Mouse (Mus musculus): Measurements from ENCODE around the gene Klc2.

Gene Klc2

GRCm38 (mm10) chr19:5072389-5073019 is 45.9 kb downstream of the Klc2 start:
- DNase-seq (ENCODE audit: low spot score): peak; percentile 51

- DNase-seq (ENCODE audit: low spot score): peak; percentile 88
Measured at GRCm38 (mm10) chr19:5071545-5072369, 46.6 kb downstream of the Klc2 start.

- DNase-seq (ENCODE audit: low spot score): no peak
Measured at GRCm38 (mm10) chr19:5071077-5071476, 47.3 kb downstream of the Klc2 start.

- no peak for DNase-seq (ENCODE audit: low spot score)
Measured at GRCm38 (mm10) chr19:5069978-5070377, 48.4 kb downstream of the Klc2 start.

GRCm38 (mm10) chr19:5069486-5069885 is 48.9 kb downstream of the Klc2 start:
- no peak for DNase-seq (ENCODE audit: low spot score)

- DNase-seq (ENCODE audit: low spot score): no peak
Measured at GRCm38 (mm10) chr19:5068570-5069234, 49.7 kb downstream of the Klc2 start.

- no peak for DNase-seq (ENCODE audit: low spot score)
Measured at GRCm38 (mm10) chr19:5067867-5068569, 50.3 kb downstream of the Klc2 start, which contains the start of gene Cd248. Gene Cd248, plus strand, starts transcription at chr19:5068078.

GRCm38 (mm10) chr19:5067040-5067799 is 51.1 kb downstream of the Klc2 start:
- DNase-seq (ENCODE audit: low spot score): peak; percentile 75

GRCm38 (mm10) chr19:5065104-5065503 is 53.3 kb downstream of the Klc2 start:
- no peak for DNase-seq (ENCODE audit: low spot score)

GRCm38 (mm10) chr19:5062446-5062845 is 55.9 kb downstream of the Klc2 start:
- no peak for DNase-seq (ENCODE audit: low spot score)

- no peak for DNase-seq (ENCODE audit: low spot score)
Measured at GRCm38 (mm10) chr19:5062041-5062440, 56.3 kb downstream of the Klc2 start.

- no peak for DNase-seq (ENCODE audit: low spot score)
Measured at GRCm38 (mm10) chr19:5060365-5061330, 57.7 kb downstream of the Klc2 start.

GRCm38 (mm10) chr19:5058801-5059771 is 59.3 kb downstream of the Klc2 start:
- DNase-seq (ENCODE audit: low spot score): no peak

GRCm38 (mm10) chr19:5057876-5058775 is 60.2 kb downstream of the Klc2 start:
- no peak for DNase-seq (ENCODE audit: low spot score)
